Mouse (Mus musculus) effector memory CD4-positive, alpha-beta T cell, adult 5 months (primary cell): Measurements from ENCODE around the gene Tgif2lx2. TPM values are rescaled to one million over a fixed set of nuclear protein-coding genes. Genes with fewer than 3 reads are reported as not detected.

Experiments used
- polyA plus RNA-seq: library from polyadenylated mRNA; unstranded; fragments of 100-300 nt; shearing (Covaris generic); gene quantifications from one replicate; pipeline ENCODE4 v1.2.1, GENCODE M21; 2017

Tgif2lx2 gene
- not detected for polyA plus RNA-seq

GRCm38 (mm10) chrX:118426927-118427326 lies at the start of gene Tgif2lx2:
Gene Tgif2lx2 (plus strand): TSS chrX:118427227.

Other genes starting within 250 kb of the Tgif2lx2 start
- not detected for gene Tgif2lx1, start 53.5 kb downstream of the Tgif2lx2 start, polyA plus RNA-seq